Mouse (Mus musculus) right cerebral cortex, postnatal 4 days (tissue): ENCODE measurements around the gene Zxdc.
A peak's percentile ranks its signal among the peaks of the same experiment; 100 is the strongest.

Experiments used
- DNase-seq: peaks from one replicate; pipeline ENCODE4 v3.0.0-alpha.2; 2022

Gene Zxdc

DNA sequence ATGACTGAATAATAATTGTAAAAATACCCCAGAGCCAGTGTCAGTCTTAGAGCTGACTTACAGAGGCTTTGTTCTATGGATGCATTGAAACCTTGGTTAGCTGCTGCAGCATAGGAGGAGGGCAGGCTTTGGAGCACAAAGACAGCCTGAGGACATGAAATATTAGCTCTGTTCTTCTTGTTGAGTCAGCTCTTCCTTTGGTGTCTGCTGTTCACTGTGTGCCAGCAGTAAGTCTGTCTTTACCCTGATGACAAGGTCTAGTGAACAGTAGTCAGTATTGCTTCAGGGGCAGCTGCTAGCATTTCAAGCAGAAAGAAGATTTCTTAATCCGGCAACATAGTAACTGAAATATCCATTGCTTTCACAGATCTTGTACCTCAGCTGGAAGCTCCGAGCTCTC is 12.2 kb downstream of the Zxdc start:
- DNase-seq, result no peak

GRCm38 (mm10) chr6:90390629-90391028 is 21.3 kb downstream of the Zxdc start:
- DNase-seq, result no peak

DNA sequence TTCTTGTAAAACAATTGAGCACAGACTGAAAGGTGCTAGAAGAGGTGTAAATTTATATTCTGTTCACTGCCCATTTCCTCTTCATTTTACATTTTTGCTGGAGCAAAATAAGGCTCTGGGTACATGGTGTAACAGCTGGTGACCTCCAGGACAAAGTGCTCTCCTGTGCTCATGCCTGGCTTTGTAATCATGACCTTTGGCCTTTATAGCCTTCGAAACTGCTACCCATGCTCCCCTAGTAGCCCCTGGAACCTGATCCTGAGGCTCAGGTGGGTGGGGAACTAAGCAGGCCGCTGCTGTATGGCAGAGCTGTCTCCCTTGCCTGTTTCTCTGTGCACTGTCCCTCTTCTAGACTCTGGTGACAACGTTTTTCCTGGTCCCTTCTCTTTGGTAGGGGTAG is 24.7 kb downstream of the Zxdc start:
- no peak for DNase-seq

DNA sequence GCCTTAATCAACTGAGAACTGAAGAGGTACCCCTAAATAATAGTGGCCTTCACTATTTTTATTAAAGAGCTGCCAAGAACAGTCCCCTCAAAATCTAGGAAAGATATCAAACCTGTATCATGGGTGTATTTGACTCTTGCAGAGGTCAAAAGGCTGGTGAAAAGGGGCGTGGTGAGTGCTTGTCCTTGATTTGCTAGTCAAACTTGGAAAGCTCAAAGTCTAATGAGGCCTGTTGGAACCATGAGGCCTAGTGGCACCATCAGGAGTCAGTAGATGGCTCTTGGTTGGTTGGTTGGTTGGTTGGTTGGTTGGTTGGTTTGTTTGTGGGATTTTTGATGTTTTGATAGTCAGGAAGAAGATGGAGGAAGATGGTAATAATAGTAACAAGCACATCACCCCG is 26.5 kb downstream of the Zxdc start:
- no peak for DNase-seq

DNA sequence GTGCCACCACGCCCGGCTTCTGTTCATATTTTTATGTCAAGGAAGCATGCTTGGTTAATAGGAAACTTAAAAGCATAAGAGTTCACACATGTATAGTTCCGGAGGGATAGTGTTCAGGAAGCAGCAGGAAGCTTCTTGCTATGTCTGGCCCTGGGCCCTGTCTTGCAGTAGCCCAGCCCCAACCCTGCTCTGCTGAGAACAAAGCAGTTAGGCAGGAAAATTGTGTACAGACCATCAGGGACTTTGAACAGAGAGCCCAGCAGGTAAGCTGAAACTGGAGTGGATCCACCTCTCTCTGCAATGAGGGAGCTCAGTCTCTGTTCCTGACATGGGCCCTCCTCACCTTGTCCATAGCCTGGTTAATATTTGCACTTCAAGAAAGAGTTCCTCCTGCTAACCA is 28.0 kb downstream of the Zxdc start:
- DNase-seq, result no peak

DNA sequence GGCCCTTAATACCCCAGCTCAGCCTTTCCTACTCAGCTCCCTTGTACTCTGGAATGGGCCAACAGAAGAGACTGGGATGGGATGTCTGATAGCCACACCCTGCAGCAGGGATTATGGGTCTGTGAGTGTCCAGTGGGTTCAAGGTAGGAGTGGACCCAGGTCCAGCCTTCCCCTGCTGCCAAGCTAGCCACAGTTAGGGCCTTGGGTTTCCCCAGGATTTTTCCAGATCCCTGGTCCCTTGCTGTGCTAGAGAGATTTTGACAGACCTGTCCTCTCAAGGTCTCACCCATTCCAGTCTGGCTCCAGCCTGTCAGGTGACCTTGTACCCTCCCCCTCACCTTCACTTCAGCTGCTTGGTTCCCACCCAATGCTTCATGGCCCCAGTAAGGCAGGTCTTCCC is 39.3 kb downstream of the Zxdc start:
- DNase-seq, result no peak

GRCm38 (mm10) chr6:90410972-90411371 is 41.7 kb downstream of the Zxdc start:
- DNase-seq, result no peak

- no peak for DNase-seq
These were observed 42.6 kb downstream of the Zxdc start for GRCm38 (mm10) chr6:90411926-90412325.

- peak; percentile 79 for DNase-seq
These were observed 53.3 kb downstream of the Zxdc start for GRCm38 (mm10) chr6:90422565-90422964.

GRCm38 (mm10) chr6:90425361-90425760 is 56.1 kb downstream of the Zxdc start:
- DNase-seq, result no peak

GRCm38 (mm10) chr6:90426003-90426402 is 56.7 kb downstream of the Zxdc start:
- DNase-seq, result no peak

GRCm38 (mm10) chr6:90428380-90428974 is 59.2 kb downstream of the Zxdc start, which contains the start of gene Cfap100:
Gene Cfap100 (minus strand): TSS chr6:90428797.
- DNase-seq, result peak; percentile 76

- DNase-seq, result no peak
These were observed 60.6 kb downstream of the Zxdc start for GRCm38 (mm10) chr6:90429911-90430310.

DNA sequence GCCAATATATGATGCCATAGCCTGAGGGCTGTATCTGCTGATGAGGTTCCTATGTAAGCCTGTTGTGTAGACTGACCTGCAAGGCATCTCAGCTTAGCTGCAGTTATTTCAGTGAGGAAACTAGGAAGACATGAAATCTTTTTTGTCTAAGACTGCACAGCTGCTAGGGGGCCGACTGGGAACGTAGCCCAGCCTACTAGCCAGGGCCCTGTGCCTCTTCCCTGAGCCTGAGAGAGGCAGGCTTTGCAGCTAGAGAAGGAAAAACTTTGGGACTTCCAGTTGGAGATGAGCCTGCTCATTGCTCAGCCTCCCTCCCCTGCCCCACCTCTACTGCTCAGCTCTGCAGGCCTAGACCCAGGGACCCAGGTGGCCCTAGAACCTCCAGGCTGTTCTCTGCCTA is 62.2 kb downstream of the Zxdc start:
- DNase-seq, result peak; percentile 63

DNA sequence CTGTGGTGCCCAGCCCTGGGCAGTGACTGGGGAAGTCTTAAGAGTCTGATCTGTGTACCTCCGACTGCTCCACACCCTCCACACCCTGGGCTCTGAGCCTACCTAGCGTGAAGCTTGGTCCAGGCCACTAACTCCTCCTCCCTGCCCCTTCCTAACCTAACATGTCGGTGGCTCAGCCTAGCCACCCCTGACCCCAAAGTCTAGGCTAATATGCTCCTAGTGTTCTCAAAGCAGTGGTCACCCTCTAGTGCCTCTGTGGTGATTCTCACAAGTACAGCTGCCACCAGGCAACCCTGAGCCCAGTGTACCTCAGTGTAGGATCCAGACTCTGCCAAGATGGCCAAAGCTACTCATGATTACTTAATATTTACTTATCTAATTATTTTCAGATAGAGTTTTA is 65.4 kb downstream of the Zxdc start:
- no peak for DNase-seq

- peak; percentile 84 for DNase-seq
These were observed 65.9 kb downstream of the Zxdc start for GRCm38 (mm10) chr6:90435195-90435618.

- DNase-seq, result no peak
These were observed 67.1 kb downstream of the Zxdc start for GRCm38 (mm10) chr6:90436192-90436907.

DNA sequence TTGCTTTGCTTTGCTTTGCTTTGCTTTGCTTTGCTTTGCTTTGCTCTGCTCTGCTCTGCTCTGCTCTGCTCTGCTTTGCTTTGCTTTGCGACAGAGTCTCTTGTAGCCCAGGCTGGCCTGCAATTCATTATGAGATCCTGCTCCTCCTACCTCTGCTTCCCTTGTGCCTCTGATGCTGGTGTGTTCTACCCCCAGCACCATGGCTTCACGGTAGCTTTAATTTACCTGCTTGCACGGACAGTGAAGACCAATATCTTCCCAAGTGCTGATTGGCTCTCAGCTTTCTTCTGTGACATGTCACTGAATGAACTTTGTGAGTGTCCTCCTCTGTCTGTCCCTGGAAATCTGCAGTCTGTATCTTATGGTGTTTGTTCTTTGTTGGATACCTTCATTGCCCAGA is 67.7 kb downstream of the Zxdc start:
- no peak for DNase-seq

GRCm38 (mm10) chr6:90446883-90447282 is 77.6 kb downstream of the Zxdc start:
- DNase-seq, result peak; percentile 58

DNA sequence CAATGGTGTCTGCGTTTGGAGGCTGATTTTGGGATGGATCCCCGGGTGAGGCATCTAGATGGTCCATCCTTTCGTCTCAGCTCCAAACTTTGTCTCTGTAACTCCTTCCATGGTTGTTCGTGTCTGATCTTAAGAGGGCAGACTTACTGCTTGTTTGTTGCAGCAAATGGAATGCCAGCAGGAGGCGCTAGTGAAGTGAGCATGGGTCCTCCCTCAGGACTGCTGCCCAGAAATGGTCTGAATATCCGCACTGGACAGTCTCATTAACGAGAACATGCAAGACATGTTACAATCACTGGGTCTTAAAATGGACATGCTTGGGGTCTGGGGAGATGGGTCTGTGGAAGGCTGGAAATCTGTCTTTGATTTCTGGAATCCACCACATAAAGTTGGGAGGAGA is 80.9 kb downstream of the Zxdc start:
- peak; percentile 84 for DNase-seq

DNA sequence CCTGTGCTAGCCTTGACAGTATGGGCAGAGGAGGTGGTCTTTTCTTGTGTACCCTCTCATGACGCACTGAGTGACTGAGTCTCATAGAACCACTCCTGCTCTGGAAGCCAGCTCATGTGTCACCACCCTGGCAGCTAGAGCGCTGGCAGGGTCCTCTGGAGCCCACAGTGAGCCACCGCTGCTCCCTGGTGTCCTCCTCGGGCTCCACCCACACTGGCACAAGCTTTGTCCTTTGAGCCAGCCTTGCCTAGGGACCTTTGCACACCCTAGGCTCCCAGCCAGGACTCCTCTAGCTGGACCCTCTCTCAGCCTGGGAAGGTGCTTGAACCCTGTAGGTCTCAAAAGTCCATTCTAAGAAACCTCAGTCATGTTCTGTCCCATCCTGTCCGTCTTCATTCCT is 81.4 kb downstream of the Zxdc start:
- peak; percentile 40 for DNase-seq

- no peak for DNase-seq
These were observed 82.2 kb downstream of the Zxdc start for GRCm38 (mm10) chr6:90451512-90451911.

DNA sequence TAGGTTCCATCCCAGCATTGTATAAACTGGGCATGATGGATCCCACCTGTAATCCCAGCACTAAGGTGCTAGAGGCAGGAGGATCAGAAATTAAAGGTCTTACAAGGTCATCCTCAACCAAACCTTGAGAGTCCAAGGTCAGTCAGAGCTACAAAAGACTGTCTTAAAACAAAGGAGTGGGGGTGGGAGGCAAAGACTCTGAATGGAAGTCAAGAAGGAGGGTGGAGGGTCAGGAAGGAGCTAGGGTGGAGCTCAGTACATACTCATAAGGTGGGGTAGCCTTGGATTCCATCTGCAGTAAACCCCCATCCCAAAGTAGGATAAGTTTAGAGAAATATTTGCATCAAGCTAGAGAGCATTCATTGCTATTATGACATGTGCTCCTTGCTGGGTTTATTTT is 83.3 kb downstream of the Zxdc start:
- DNase-seq, result no peak
